Mouse (Mus musculus): ENCODE measurements at regions not wholly inside any gene's neighbourhood (a gene's known extent, or its start where the extent isn't known, plus 50 kb on each side); places are given as distances from the start of the nearest gene placed in this dataset.

DNA sequence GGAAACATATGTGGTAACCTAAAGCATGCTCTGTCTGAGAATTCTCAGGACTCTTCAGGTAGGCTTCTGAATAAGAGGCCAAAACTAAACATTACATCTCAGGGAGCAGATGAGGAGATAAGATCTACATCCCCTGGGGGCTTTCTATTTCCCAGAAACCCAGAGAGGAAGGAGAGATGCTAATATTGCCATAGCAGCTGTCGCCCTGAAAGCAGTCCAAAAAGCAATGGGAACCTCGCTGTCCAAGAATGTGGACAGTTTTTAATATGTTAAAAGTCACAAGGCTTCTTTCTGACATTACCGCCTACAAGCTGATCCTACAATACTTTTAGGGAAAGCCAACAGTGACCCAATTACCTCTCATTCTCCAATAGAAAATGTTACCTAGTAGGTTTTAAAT is 263.9 kb downstream of the Pten start:
- no peak for TF ChIP-seq POLR2A (IDR thresholded peaks at IDR 0.05; ENCODE audit: extremely low read depth, insufficient read depth, low read length)
- TF ChIP-seq CTCF (IDR thresholded peaks at IDR 0.05; ENCODE audit: extremely low read depth, insufficient read depth, low read length) = no peak

DNA sequence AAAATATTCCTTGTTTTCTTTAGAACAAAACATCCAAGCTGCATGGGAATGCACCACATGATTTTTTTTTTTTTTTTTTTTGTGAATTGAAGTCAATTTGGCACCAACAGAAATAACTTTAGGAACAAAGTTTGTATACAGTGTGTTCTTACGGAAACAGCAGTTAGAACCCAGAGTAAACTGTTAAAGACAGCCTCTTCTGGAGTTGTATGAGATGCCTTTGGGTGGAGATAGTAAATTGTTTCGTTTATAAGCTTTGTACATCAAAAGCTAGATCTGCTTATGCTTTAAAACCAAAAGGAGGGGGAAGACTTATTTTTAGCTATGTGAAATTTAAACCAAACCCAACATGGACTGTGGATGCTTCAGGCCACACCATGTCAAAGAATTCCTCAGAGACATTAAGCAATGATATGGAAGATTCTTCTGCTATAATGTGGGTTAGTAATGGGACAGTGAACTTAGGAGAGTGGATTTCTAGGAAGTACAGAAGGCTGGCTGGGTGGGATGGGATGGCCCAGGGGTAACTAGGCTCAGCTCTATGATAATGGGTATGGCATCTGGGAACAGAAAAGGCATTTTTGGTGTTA is 265.6 kb downstream of the Pten start:
- TF ChIP-seq POLR2A (IDR thresholded peaks at IDR 0.05; ENCODE audit: extremely low read depth, insufficient read depth, low read length) (no peak), CTCF (IDR thresholded peaks at IDR 0.05; ENCODE audit: extremely low read depth, insufficient read depth, low read length) (no peak)
- Histone ChIP-seq H3K27ac (ENCODE audit: insufficient read depth, low read length) (no peak overlapping the region), H3K4me1 (ENCODE audit: control insufficient read depth, insufficient read depth, low read length) (no peaks in the 10 kb centered on the region), H3K4me3 (ENCODE audit: insufficient read depth, low read length) (no peak overlapping the region)

More for the DNA sequence above, 263.9 kb downstream of the Pten start:
- Histone ChIP-seq H3K4me3 (ENCODE audit: insufficient read depth, low read length) (no peak overlapping the region), H3K27ac (ENCODE audit: insufficient read depth, low read length) (no peak overlapping the region), H3K4me1 (ENCODE audit: control insufficient read depth, insufficient read depth, low read length) (no peaks in the 10 kb centered on the region)

DNA sequence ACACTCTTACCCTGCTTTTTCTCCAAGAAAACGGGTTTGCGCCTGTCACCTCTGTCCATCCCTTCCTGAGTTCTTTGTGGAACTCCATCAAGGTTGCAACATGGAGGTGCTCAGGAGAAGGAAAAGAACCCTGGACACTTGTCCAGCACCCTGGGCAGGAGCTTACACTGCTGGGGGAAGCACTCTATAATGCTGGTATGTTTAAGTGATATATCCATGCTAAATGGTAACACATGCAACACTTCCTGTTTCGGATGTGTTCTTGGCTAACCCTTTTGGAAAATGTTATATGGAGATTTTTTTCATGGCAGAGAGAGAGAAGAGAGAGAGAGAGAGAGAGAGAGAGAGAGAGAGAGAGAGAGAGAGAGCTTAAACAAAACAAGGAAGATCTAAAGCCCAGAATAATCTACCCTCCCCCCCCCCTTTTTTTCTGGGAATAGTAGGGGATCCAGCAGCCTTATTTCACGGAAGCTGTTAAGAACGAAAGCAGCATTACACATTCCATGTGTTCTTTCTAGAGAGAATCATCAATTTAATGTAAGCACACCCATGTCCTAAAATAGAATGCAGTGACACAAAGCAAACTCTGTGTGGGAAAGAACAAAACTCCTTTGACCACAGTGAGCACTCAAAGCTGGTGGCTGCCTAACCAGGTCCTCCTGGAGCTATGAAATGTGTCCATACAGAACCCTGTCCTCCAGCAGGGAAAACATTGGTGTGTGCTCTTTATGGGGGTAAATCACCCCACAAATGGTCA is 272.6 kb downstream of the Pten start:
- Histone ChIP-seq H3K27ac (ENCODE audit: insufficient read depth, low read length) (no peak overlapping the region), H3K4me3 (ENCODE audit: insufficient read depth, low read length) (no peak overlapping the region), H3K4me1 (ENCODE audit: control insufficient read depth, insufficient read depth, low read length) (no peaks in the 10 kb centered on the region)
- TF ChIP-seq CTCF (IDR thresholded peaks at IDR 0.05; ENCODE audit: extremely low read depth, insufficient read depth, low read length) (no peak), POLR2A (IDR thresholded peaks at IDR 0.05; ENCODE audit: extremely low read depth, insufficient read depth, low read length) (no peak)

DNA sequence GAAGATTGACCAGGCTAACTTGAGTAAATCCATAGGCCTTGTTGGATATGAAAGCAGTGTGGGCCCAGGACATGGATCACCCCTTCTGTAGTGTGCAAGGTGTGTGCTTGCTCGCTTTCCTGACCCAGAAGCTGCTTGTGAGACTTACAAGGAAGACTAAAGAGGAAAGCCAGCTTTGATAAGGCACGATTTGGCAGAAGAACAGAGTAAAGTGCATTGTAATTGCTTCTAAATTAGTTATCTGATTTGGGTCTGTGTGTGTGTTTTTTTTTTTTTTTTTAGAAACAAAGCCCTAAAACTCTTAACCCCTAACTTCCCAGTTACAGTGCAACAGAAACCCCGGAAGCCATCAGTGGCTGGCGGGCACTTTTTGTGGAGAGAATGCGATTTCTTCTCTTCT is 283.2 kb downstream of the Pten start:
- Histone ChIP-seq H3K4me3 (ENCODE audit: insufficient read depth, low read length) (no peak overlapping the region), H3K4me1 (ENCODE audit: control insufficient read depth, insufficient read depth, low read length) (peaks cover 2% of the 10 kb centered on the region; the same call in 1 of the 2 replicates), H3K27ac (ENCODE audit: insufficient read depth, low read length) (no peak overlapping the region)
- TF ChIP-seq POLR2A (IDR thresholded peaks at IDR 0.05; ENCODE audit: extremely low read depth, insufficient read depth, low read length) (no peak), CTCF (IDR thresholded peaks at IDR 0.05; ENCODE audit: extremely low read depth, insufficient read depth, low read length) (no peak)

DNA sequence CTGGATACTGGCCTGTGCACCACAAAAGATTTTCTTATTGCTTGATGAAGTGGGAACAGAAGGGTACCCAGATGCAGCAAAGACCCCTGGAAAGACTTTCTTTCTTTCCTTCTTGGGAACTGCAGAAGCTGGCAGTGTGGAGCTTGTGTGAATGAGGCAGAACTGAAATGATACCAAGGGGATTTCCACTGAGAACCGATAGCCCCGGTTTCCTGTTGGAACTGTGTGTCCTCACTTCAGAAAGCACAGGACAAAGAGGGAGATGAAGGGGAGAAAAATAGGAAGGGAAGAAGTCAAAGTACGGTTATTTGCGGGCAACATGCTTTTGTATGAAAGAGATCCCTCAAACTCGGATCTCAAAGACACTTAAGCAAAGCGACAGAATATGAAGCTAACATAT is 283.7 kb downstream of the Pten start:
- Histone ChIP-seq H3K4me1 (ENCODE audit: control insufficient read depth, insufficient read depth, low read length) (no peaks in the 10 kb centered on the region), H3K27ac (ENCODE audit: insufficient read depth, low read length) (no peak overlapping the region), H3K4me3 (ENCODE audit: insufficient read depth, low read length) (no peak overlapping the region)
- no peak for TF ChIP-seq CTCF (IDR thresholded peaks at IDR 0.05; ENCODE audit: extremely low read depth, insufficient read depth, low read length)
- TF ChIP-seq POLR2A (IDR thresholded peaks at IDR 0.05; ENCODE audit: extremely low read depth, insufficient read depth, low read length) = no peak

DNA sequence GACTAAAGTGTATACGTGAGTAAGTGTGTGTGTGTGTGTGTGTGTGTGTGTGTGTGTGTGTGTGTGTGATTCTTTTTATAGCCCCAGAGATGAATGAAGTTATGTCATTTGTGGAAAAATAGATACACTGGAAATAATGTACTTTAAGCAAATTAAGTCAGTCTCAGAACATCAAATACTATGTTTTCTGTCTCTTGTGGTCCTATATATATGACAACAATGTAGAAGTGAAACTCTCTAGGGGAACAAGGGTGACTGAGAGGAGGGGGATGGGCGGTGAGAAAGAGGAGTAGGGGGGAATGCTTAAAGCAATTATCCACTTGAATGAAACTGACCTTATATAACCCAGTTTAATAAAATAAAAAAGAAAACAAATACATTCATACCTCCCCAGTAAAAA is 285.5 kb downstream of the Pten start:
- no peak overlapping the region for H3K4me3 ChIP-seq (ENCODE audit: insufficient read depth, low read length)
- no peak overlapping the region for H3K27ac ChIP-seq (ENCODE audit: insufficient read depth, low read length)
- TF ChIP-seq POLR2A (IDR thresholded peaks at IDR 0.05; ENCODE audit: extremely low read depth, insufficient read depth, low read length) (no peak), CTCF (IDR thresholded peaks at IDR 0.05; ENCODE audit: extremely low read depth, insufficient read depth, low read length) (no peak)
- H3K4me1 ChIP-seq (ENCODE audit: control insufficient read depth, insufficient read depth, low read length) = no peaks in the 10 kb centered on the region

DNA sequence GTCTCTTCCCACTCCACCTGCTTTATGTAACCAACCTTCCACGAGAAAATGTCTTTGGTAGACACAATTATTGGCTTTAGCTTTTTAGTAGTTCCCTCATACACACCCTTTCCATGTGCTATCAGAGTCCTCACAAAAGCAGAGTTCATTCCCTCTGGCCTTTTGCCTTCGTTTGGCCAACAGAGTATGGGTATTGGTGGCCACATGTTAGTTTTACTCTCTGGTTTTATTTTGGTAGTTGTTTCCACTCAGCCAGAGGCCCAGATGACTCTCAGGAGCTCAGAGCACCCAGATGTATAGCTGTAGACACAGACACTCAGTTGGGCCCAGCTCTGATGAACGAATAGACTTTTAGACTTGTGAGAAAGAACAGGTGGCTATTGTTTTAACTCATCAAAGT is 286.4 kb downstream of the Pten start:
- no peak overlapping the region for H3K4me3 ChIP-seq (ENCODE audit: insufficient read depth, low read length)
- no peak for TF ChIP-seq POLR2A (IDR thresholded peaks at IDR 0.05; ENCODE audit: extremely low read depth, insufficient read depth, low read length)
- TF ChIP-seq CTCF (IDR thresholded peaks at IDR 0.05; ENCODE audit: extremely low read depth, insufficient read depth, low read length) = no peak
- H3K4me1 ChIP-seq (ENCODE audit: control insufficient read depth, insufficient read depth, low read length) = no peaks in the 10 kb centered on the region
- H3K27ac ChIP-seq (ENCODE audit: insufficient read depth, low read length) = no peak overlapping the region

DNA sequence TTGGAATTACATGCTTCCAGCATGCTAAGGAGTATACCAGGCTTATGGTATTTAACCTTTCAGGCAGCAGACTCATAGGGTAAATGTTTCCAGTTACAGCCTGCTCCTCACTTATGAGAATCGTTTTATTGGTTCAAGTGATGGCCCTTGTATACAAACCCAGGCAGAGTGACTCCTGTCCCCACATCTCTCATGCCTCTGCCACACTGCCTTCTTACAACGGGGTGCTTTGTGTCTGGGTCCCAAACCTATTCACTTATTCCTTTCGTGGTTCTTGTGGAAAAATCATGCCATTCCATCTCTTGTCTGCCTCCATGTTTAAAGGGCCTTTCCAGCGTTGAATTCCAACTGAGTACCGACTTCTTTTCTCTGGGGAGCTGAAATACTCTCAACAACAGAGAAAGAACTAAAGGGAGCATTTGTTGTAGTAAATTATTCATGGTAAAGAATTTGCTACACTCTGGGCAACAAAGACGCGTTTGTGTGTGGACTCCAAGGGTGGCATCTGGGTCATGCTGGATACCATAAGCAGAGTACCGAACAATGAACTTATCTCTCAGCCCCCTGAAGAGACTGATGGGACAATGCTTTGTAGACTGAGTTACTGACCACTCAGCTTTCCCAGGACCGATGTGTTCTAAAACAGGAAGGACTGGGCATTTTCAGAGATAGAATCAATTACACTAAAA is 291.6 kb downstream of the Pten start:
- no peak overlapping the region for H3K27ac ChIP-seq (ENCODE audit: insufficient read depth, low read length)
- no peaks in the 10 kb centered on the region for H3K4me1 ChIP-seq (ENCODE audit: control insufficient read depth, insufficient read depth, low read length)
- H3K4me3 ChIP-seq (ENCODE audit: insufficient read depth, low read length) = no peak overlapping the region
- no peak for TF ChIP-seq CTCF (IDR thresholded peaks at IDR 0.05; ENCODE audit: extremely low read depth, insufficient read depth, low read length)
- TF ChIP-seq POLR2A (IDR thresholded peaks at IDR 0.05; ENCODE audit: extremely low read depth, insufficient read depth, low read length) = no peak

DNA sequence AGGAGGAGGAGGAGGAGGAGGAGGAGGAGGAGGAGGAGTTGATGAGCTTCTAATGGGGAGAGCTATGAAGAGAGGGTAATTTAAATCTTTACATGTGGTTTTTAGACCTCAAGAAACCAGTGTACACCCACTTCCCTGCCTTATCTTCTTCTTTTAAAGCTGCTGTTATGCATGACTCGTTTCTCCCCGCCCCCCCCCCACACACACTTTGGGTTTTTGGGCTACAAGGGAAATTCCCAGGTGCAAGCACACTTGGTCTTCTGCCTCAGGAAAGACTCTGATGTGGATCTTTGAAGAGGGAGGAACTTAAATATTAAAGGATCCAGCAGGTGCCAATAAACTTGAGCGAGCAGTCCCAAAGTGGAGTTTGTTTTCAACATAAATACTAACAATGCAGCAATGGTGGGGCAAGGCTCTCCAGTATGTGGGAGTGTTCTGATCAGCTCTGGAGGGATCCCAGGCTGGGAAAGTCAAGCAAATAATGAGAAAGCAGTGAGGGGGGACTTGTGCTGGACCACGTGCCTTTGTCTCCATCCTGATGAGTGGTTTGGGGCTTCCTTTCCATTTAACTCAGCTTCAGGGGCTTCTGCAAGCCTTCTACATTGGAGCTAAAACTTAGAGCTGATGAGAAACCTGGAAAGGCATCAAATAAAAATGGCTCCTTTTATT is 296.0 kb downstream of the Pten start:
- no peak overlapping the region for H3K27ac ChIP-seq (ENCODE audit: insufficient read depth, low read length)
- TF ChIP-seq CTCF (IDR thresholded peaks at IDR 0.05; ENCODE audit: extremely low read depth, insufficient read depth, low read length) = no peak
- no peak for TF ChIP-seq POLR2A (IDR thresholded peaks at IDR 0.05; ENCODE audit: extremely low read depth, insufficient read depth, low read length)
- no peaks in the 10 kb centered on the region for H3K4me1 ChIP-seq (ENCODE audit: control insufficient read depth, insufficient read depth, low read length)
- no peak overlapping the region for H3K4me3 ChIP-seq (ENCODE audit: insufficient read depth, low read length)
